Mouse (Mus musculus) testis, adult 2 months (tissue): Measurements from ENCODE around the gene Wfdc15b.

Experiments used
- CTCF ChIP-seq: fragments of 200-500 bp; IDR thresholded peaks from 2 replicates; pipeline ENCODE4 v1.5.1; 2012; ENCODE audit warnings: low read depth, mild to moderate bottlenecking, inconsistent platforms, low read length, moderate library complexity; ENCODE audit not compliant: control insufficient read depth, insufficient read depth, insufficient replicate concordance
- POLR2A ChIP-seq: fragments of 200-500 bp; IDR thresholded peaks from 2 replicates; pipeline ENCODE4 v1.6.1; 2012; ENCODE audit warnings: low read depth, mild to moderate bottlenecking, inconsistent platforms, low read length, moderate library complexity; ENCODE audit not compliant: control insufficient read depth

DNA sequence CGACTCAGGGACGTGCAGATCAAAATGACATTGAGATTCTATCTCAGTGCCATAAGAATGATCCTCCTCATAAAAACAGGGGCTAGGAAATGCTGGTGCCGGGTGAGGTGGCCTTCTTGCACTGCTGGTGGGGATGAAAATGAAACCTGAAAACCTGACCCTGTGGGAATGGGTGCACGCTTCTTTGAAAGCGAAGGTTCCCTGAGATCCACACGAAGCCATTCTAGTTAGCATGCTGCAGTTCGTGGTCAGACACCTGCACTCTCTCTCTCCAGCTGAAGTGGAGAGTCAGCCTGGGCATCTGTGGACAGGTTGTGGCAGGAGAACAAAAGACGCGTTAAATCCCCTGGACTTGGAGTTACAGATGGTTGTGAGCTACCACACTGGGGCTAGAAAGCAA is 2.2 kb downstream of the Wfdc15b start:
- TF ChIP-seq POLR2A, result no peak
- no peak for TF ChIP-seq CTCF
